Mouse (Mus musculus) MEL (cell line): ENCODE measurements around the gene Mrvi1.

Experiments
- CHD2 ChIP-seq: IDR thresholded peaks from 2 replicates; pipeline ENCODE4 v1.6.1; 2011; ENCODE audit warnings: low read length, improper control_type of control experiment
- CTCF ChIP-seq, 3 experiments: IDR thresholded peaks in 2 of 3; conservative IDR thresholded peaks in 1 of 3; 2 replicates each; pipeline ENCODE4 v1.5.1; 2011 to 2012; ENCODE audit warnings: low read length in 3 of 3, low read depth in 2 of 3, mild to moderate bottlenecking in 2 of 3, improper control_type of control experiment in 1 of 3, inconsistent platforms in 1 of 3, mixed read lengths in 1 of 3, moderate library complexity in 1 of 3; ENCODE audit not compliant: control insufficient read depth in 1 of 3, insufficient read depth in 1 of 3, poor library complexity in 1 of 3, severe bottlenecking in 1 of 3
- ELF1 ChIP-seq: IDR thresholded peaks from 2 replicates; pipeline ENCODE4 v1.6.1; 2014; ENCODE audit warnings: low read depth, mild to moderate bottlenecking, inconsistent platforms, low read length, improper control_type of control experiment, moderate library complexity
- EP300 ChIP-seq, 2 experiments: IDR thresholded peaks; 2 replicates each; pipeline ENCODE4 v1.6.1; 2011; ENCODE audit warnings: improper control_type of control experiment in 2 of 2, low read length in 2 of 2, low read depth in 1 of 2, mild to moderate bottlenecking in 1 of 2
- ETS1 ChIP-seq: IDR thresholded peaks from 2 replicates; pipeline ENCODE4 v1.6.1; 2012; ENCODE audit warnings: low read depth, mild to moderate bottlenecking, inconsistent platforms, low read length, improper control_type of control experiment, moderate library complexity
- GATA1 ChIP-seq: IDR thresholded peaks from 2 replicates; pipeline ENCODE4 v1.6.1; 2011; ENCODE audit warnings: low read depth, low read length, improper control_type of control experiment
- MAX ChIP-seq: IDR thresholded peaks from 2 replicates; pipeline ENCODE4 v1.6.1; 2011; ENCODE audit warnings: low read length, improper control_type of control experiment
- NRF1 ChIP-seq: IDR thresholded peaks from 2 replicates; pipeline ENCODE4 v1.6.1; 2014; ENCODE audit warnings: low read depth, mild to moderate bottlenecking, inconsistent platforms, low read length, improper control_type of control experiment, moderate library complexity; ENCODE audit not compliant: poor library complexity, insufficient read depth, severe bottlenecking
- POLR2A ChIP-seq, 2 experiments: IDR thresholded peaks; 2 replicates each; pipeline ENCODE4 v1.6.1; 2011 to 2012; ENCODE audit warnings: low read length in 2 of 2, mild to moderate bottlenecking in 2 of 2, control low read depth in 1 of 2, improper control_type of control experiment in 1 of 2, low read depth in 1 of 2, moderate library complexity in 1 of 2; ENCODE audit not compliant: control insufficient read depth in 1 of 2, insufficient read depth in 1 of 2, poor library complexity in 1 of 2
- ZC3H11A ChIP-seq: IDR thresholded peaks from 2 replicates; pipeline ENCODE4 v1.6.1; 2012; ENCODE audit warnings: low read depth, mild to moderate bottlenecking, inconsistent platforms, low read length, improper control_type of control experiment
- ZMIZ1 ChIP-seq: IDR thresholded peaks from 2 replicates; pipeline ENCODE4 v1.6.1; 2012; ENCODE audit warnings: low read depth, mild to moderate bottlenecking, inconsistent platforms, low read length, improper control_type of control experiment, moderate library complexity

DNA sequence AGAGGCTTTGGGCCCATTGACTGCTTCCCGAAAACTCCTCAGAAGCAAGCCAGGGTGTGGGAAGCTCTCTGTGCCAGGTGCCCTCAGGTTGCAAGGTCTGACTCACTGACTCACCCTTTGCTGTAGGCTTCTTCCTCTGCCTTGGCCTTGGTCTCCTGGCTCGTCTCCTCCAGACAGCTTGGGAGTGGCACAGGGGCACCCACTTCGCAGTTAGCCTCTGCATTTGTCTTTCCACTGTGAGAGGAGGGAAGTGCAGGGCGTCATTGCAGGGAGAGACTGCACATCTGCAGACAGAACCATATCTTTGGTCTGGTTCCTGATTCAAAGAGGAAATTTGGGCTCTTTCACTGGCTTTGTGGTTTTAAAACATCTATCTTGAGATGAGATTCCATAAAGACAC is 104.2 kb downstream of the Mrvi1 start:
- no peak for TF ChIP-seq ELF1
- TF ChIP-seq CTCF (IDR thresholded peaks at IDR 0.05 in 2 of 3, conservative IDR thresholded peaks at IDR 0.05 in 1 of 3; ENCODE audit: control insufficient read depth in 1 of 3, insufficient read depth in 1 of 3, low read depth in 2 of 3, low read length in 3 of 3, poor library complexity in 1 of 3, severe bottlenecking in 1 of 3): no peak
- TF ChIP-seq CHD2: no peak
- no peak for TF ChIP-seq POLR2A (IDR thresholded peaks at IDR 0.05; ENCODE audit: control insufficient read depth in 1 of 2, insufficient read depth in 1 of 2, low read depth in 1 of 2, low read length in 2 of 2, poor library complexity in 1 of 2)
- TF ChIP-seq MAX: no peak
- TF ChIP-seq NRF1: no peak
- TF ChIP-seq ZMIZ1: no peak
- no peak for TF ChIP-seq GATA1
- no peak for TF ChIP-seq EP300 (IDR thresholded peaks at IDR 0.05; ENCODE audit: low read depth in 1 of 2, low read length in 2 of 2)
- TF ChIP-seq ETS1: no peak
- TF ChIP-seq ZC3H11A: no peak
